20 mouse cellular contexts compared by ENCODE assay signal in the genomic region with DNA sequence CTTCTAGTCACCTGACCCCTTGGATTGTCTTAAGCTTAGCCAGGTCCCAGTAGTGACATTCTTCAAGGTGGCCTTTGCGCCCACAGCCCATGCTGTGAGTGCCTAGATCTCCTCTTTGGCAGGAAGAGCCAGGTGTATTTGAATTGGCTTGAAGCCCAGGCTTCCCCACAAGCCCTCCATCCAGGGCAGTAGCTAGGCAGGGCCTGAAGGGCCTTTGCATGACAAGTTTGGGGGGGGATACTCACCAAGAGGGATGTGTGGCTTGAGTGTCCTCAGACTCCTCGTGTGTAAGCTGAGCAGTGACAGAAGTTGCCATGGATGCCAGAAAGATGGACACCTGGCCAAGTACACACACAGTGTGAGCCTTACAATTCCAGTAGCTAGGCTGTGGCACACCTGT.
DNase-seq lines count a peak whose midpoint lies in the region; ATAC-seq and TF ChIP-seq lines count a peak whose summit lies in the region.
"Had no signal": no experiment of that assay in that cellular context is flagged by ENCODE, and none has a peak within 500 bp of the region (broad histone marks: within the 10 kb centered on the region; RNA-seq: fewer than 3 reads in every experiment).

No protein-coding gene starts in this region.

- peak; percentile 28 for ATAC-seq in lung, embryonic 14.5 days (ENCODE audit: insufficient read depth)
- peak; percentile 45 for ATAC-seq in lung, embryonic 16.5 days (ENCODE audit: low read depth)
- no peak for ATAC-seq in midbrain, embryonic 11.5 days (ENCODE audit: low FRiP score)
- no peak for ATAC-seq in midbrain, postnatal 0 days (ENCODE audit: low FRiP score)
- ATAC-seq: forebrain, embryonic 13.5 days; forebrain, embryonic 15.5 days had no signal

- TF ChIP-seq CTCF in lung, embryonic 14.5 days (IDR thresholded peaks at IDR 0.05; ENCODE audit: low read depth): no peak
- TF ChIP-seq CTCF in midbrain, postnatal 0 days (IDR thresholded peaks at IDR 0.05): no peak

- H3K27ac ChIP-seq in lung, embryonic 14.5 days (ENCODE audit: low read depth): peak overlapping the region; percentile 55
- H3K27ac ChIP-seq in lung, embryonic 16.5 days (ENCODE audit: low read length): peak overlapping the region; percentile 36; the same call in 1 of the 2 replicates
- no peak overlapping the region for H3K27ac ChIP-seq in midbrain, embryonic 11.5 days (ENCODE audit: low read depth, low read length)
- no peak overlapping the region for H3K27ac ChIP-seq in midbrain, postnatal 0 days (ENCODE audit: low read depth, low read length)
- H3K27ac ChIP-seq: embryonic facial prominence, embryonic 12.5 days; forebrain, embryonic 13.5 days; forebrain, embryonic 15.5 days had no signal

- H3K4me3 ChIP-seq in lung, embryonic 14.5 days (ENCODE audit: low read depth, low read length): no peak overlapping the region
- H3K4me3 ChIP-seq in lung, embryonic 16.5 days (ENCODE audit: low read length): no peak overlapping the region
- H3K4me3 ChIP-seq in midbrain, embryonic 11.5 days (ENCODE audit: low read depth, low read length): no peak overlapping the region
- no peak overlapping the region for H3K4me3 ChIP-seq in midbrain, postnatal 0 days (ENCODE audit: low read depth, low read length)
- H3K4me3 ChIP-seq: embryonic facial prominence, embryonic 12.5 days; forebrain, embryonic 13.5 days; forebrain, embryonic 15.5 days had no signal

- H3K4me2 ChIP-seq in lung, embryonic 14.5 days: no peak overlapping the region
- no peak overlapping the region for H3K4me2 ChIP-seq in lung, embryonic 16.5 days (ENCODE audit: low read depth, low read length)
- H3K4me2 ChIP-seq in midbrain, embryonic 11.5 days: no peak overlapping the region
- no peak overlapping the region for H3K4me2 ChIP-seq in midbrain, postnatal 0 days (ENCODE audit: low read depth, low read length, poor library complexity, severe bottlenecking)
- H3K4me2 ChIP-seq: embryonic facial prominence, embryonic 12.5 days; forebrain, embryonic 13.5 days; forebrain, embryonic 15.5 days had no signal

- no peaks in the 10 kb centered on the region for H3K27me3 ChIP-seq in lung, embryonic 14.5 days (ENCODE audit: insufficient read depth, low read length)
- H3K27me3 ChIP-seq in lung, embryonic 16.5 days (ENCODE audit: control insufficient read depth, insufficient read depth, low read depth, low read length): no peaks in the 10 kb centered on the region
- no peaks in the 10 kb centered on the region for H3K27me3 ChIP-seq in midbrain, embryonic 11.5 days (ENCODE audit: control insufficient read depth, insufficient read depth, low read length)
- no peaks in the 10 kb centered on the region for H3K27me3 ChIP-seq in midbrain, postnatal 0 days (ENCODE audit: insufficient read depth, low read length)
- H3K27me3 ChIP-seq: embryonic facial prominence, embryonic 12.5 days; forebrain, embryonic 13.5 days; forebrain, embryonic 15.5 days had no signal

- no peak overlapping the region for H3K9ac ChIP-seq in lung, embryonic 14.5 days
- no peak overlapping the region for H3K9ac ChIP-seq in lung, embryonic 16.5 days (ENCODE audit: low read length)
- no peak overlapping the region for H3K9ac ChIP-seq in midbrain, embryonic 11.5 days (ENCODE audit: low read length)
- no peak overlapping the region for H3K9ac ChIP-seq in midbrain, postnatal 0 days (replicated peaks; ENCODE audit: low read length, poor library complexity, severe bottlenecking)
- H3K9ac ChIP-seq: embryonic facial prominence, embryonic 12.5 days; forebrain, embryonic 13.5 days; forebrain, embryonic 15.5 days had no signal

- no peaks in the 10 kb centered on the region for H3K9me3 ChIP-seq in lung, embryonic 14.5 days (ENCODE audit: low read depth, low read length)
- no peaks in the 10 kb centered on the region for H3K9me3 ChIP-seq in lung, embryonic 16.5 days (ENCODE audit: control insufficient read depth, low read length)
- H3K9me3 ChIP-seq in midbrain, embryonic 11.5 days (ENCODE audit: control insufficient read depth, low read length): no peaks in the 10 kb centered on the region
- H3K9me3 ChIP-seq in midbrain, postnatal 0 days (ENCODE audit: low read length): no peaks in the 10 kb centered on the region
- H3K9me3 ChIP-seq: embryonic facial prominence, embryonic 12.5 days; forebrain, embryonic 13.5 days; forebrain, embryonic 15.5 days had no signal

- peak; percentile 73 for DNase-seq in lung, embryonic 14.5 days
- no peak for DNase-seq in lung, postnatal 4 days
- DNase-seq in lung, postnatal 14 days: no peak
- DNase-seq in midbrain, embryonic 11.5 days (ENCODE audit: low spot score, missing footprints): peak; percentile 19
- no peak for DNase-seq in midbrain, postnatal 0 days (ENCODE audit: low spot score)
- no peak for DNase-seq in retina, embryonic 14.5 days (ENCODE audit: low spot score)
- DNase-seq: adrenal gland, adult 2 months; adrenal gland, postnatal 10 days; adrenal gland, postnatal 25 days; cerebellum, adult 11 months; cerebellum, adult 18-20 months; cerebellum, adult 8-10 months; cerebellum, adult 9-11 months; cerebellum, postnatal 14 days; cerebellum, postnatal 36 days; embryo, embryonic 11 days had no signal

- WGBS in lung, embryonic 14.5 days: 59% methylated on average over 2 of the region's 2 CpGs
- 43% methylated on average over 2 of the region's 2 CpGs for WGBS in lung, embryonic 16.5 days
- 92% methylated on average over 2 of the region's 2 CpGs for WGBS in midbrain, embryonic 11.5 days
- 67% methylated on average over 2 of the region's 2 CpGs for WGBS in midbrain, postnatal 0 days

- H3K4me1 ChIP-seq in lung, embryonic 14.5 days (ENCODE audit: insufficient read depth): peaks cover 25% of the 10 kb centered on the region
- peaks cover 35% of the 10 kb centered on the region for H3K4me1 ChIP-seq in lung, embryonic 16.5 days (replicated peaks; ENCODE audit: control insufficient read depth, insufficient read depth, low read length)
- H3K4me1 ChIP-seq in midbrain, embryonic 11.5 days (ENCODE audit: control insufficient read depth, insufficient read depth, low read length): no peaks in the 10 kb centered on the region
- no peaks in the 10 kb centered on the region for H3K4me1 ChIP-seq in midbrain, postnatal 0 days (ENCODE audit: insufficient read depth, low read length)
- H3K4me1 ChIP-seq: forebrain, embryonic 13.5 days; forebrain, embryonic 15.5 days had no signal

- H3K36me3 ChIP-seq in lung, embryonic 14.5 days (ENCODE audit: insufficient read depth): no peaks in the 10 kb centered on the region
- no peaks in the 10 kb centered on the region for H3K36me3 ChIP-seq in lung, embryonic 16.5 days (ENCODE audit: control insufficient read depth, insufficient read depth, low read length)
- H3K36me3 ChIP-seq in midbrain, embryonic 11.5 days (ENCODE audit: control insufficient read depth, insufficient read depth, low read length): no peaks in the 10 kb centered on the region
- no peaks in the 10 kb centered on the region for H3K36me3 ChIP-seq in midbrain, postnatal 0 days (ENCODE audit: insufficient read depth, low read length)
- H3K36me3 ChIP-seq: embryonic facial prominence, embryonic 12.5 days; forebrain, embryonic 15.5 days had no signal

Comparison
In these comparisons a context has a peak if more than half of its experiments do, and no peak if none do; other contexts are left out.
1. DNase-seq: peak in lung, embryonic 14.5 days (single experiment) and midbrain, embryonic 11.5 days (single experiment); none in lung, postnatal 4 days (0 of 2), lung, postnatal 14 days (single experiment), midbrain, postnatal 0 days (single experiment) and retina, embryonic 14.5 days (single experiment).
2. ATAC-seq: peak in lung, embryonic 14.5 days (single experiment) and lung, embryonic 16.5 days (single experiment); none in midbrain, embryonic 11.5 days (single experiment) and midbrain, postnatal 0 days (single experiment).
3. H3K27ac ChIP-seq: peak in lung, embryonic 14.5 days (single experiment) and lung, embryonic 16.5 days (single experiment); none in midbrain, embryonic 11.5 days (single experiment) and midbrain, postnatal 0 days (single experiment).